Mouse (Mus musculus) ES-E14 (cell line): ENCODE measurements around the gene Zfp217.

Experiments
- CHD2 ChIP-seq: IDR thresholded peaks from 2 replicates; pipeline ENCODE4 v1.6.1; 2014; ENCODE audit warnings: mild to moderate bottlenecking, low read depth, low read length, inconsistent platforms
- HCFC1 ChIP-seq: IDR thresholded peaks from 2 replicates; pipeline ENCODE4 v1.6.1; 2012; ENCODE audit warnings: low read length, inconsistent platforms, borderline replicate concordance; ENCODE audit not compliant: insufficient read depth
- ZC3H11A ChIP-seq: IDR thresholded peaks from 2 replicates; pipeline ENCODE4 v1.6.1; 2012; ENCODE audit warnings: low read depth, mild to moderate bottlenecking, inconsistent platforms, low read length, borderline replicate concordance

- TF ChIP-seq CHD2: no peak
- no peak for TF ChIP-seq HCFC1
- TF ChIP-seq ZC3H11A: no peak
Measured at GRCm38 (mm10) chr2:170104396-170104795, 43.5 kb downstream of the Zfp217 start.
